Mouse (Mus musculus): ENCODE results near the gene Gm5797. TPM values are rescaled to one million over a fixed set of nuclear protein-coding genes. Genes with fewer than 3 reads are reported as not detected.
"Not testable (repeated sequence)": the region's sequence is repeated elsewhere in the genome, so short reads cannot be mapped to it uniquely, and the experiment has no call there.

The Gm5797 gene
- polyA plus RNA-seq (2012; fragmentation: generic; extraction: Trizol), result not detected
- long read RNA-seq, experiment 1, result 0 reads
- long read RNA-seq, experiment 2, result 0 reads

GRCm38 (mm10) chr14:7332295-7332694 is at the start of gene Gm5797:
Gene Gm5797 (minus strand): TSS chr14:7332395.
- not testable (repeated sequence) for H3K79me3 ChIP-seq (ENCODE audit: low read depth); H3ac ChIP-seq (ENCODE audit: control insufficient read depth, insufficient read length, low read depth); H3K27me3 ChIP-seq (ENCODE audit: control insufficient read depth, insufficient read depth, insufficient read length); H3K79me2 ChIP-seq (ENCODE audit: control insufficient read depth, insufficient read depth); H3K4me3 ChIP-seq (ENCODE audit: insufficient read depth, poor library complexity, severe bottlenecking); H3K36me3 ChIP-seq (ENCODE audit: control insufficient read depth, insufficient read depth)

GRCm38 (mm10) chr14:7365034-7365433 is 32.8 kb upstream of the Gm5797 start, which contains the start of gene Gm8374:
Gene Gm8374 (minus strand): TSS chr14:7365134.
- H3K79me3 ChIP-seq (ENCODE audit: low read depth); H3ac ChIP-seq (ENCODE audit: control insufficient read depth, insufficient read length, low read depth); H3K79me2 ChIP-seq (ENCODE audit: control insufficient read depth, insufficient read depth); H3K27me3 ChIP-seq (ENCODE audit: control insufficient read depth, insufficient read depth, insufficient read length); H3K36me3 ChIP-seq (ENCODE audit: control insufficient read depth, insufficient read depth); H3K4me3 ChIP-seq (ENCODE audit: insufficient read depth, poor library complexity, severe bottlenecking): not testable (repeated sequence)

- H3K4me3 ChIP-seq (ENCODE audit: insufficient read depth, poor library complexity, severe bottlenecking); H3K79me3 ChIP-seq (ENCODE audit: low read depth); H3ac ChIP-seq (ENCODE audit: control insufficient read depth, insufficient read length, low read depth); H3K79me2 ChIP-seq (ENCODE audit: control insufficient read depth, insufficient read depth); H3K36me3 ChIP-seq (ENCODE audit: control insufficient read depth, insufficient read depth); H3K27me3 ChIP-seq (ENCODE audit: control insufficient read depth, insufficient read depth, insufficient read length): not testable (repeated sequence)
These were observed 17.1 kb downstream of the Gm5797 start for GRCm38 (mm10) chr14:7315093-7315492.

- not testable (repeated sequence) for H3K36me3 ChIP-seq (ENCODE audit: control insufficient read depth, insufficient read depth); H3K79me2 ChIP-seq (ENCODE audit: control insufficient read depth, insufficient read depth); H3K4me3 ChIP-seq (ENCODE audit: insufficient read depth, poor library complexity, severe bottlenecking)
These were observed 17.5 kb downstream of the Gm5797 start, which contains the start of gene Gm3739 for GRCm38 (mm10) chr14:7314661-7315060. Gene Gm3739 (minus strand): TSS chr14:7315049.

More at GRCm38 (mm10) chr14:7314661-7315060, 17.5 kb downstream of the Gm5797 start, which contains the start of gene Gm3739:
- not testable (repeated sequence) for H3ac ChIP-seq (ENCODE audit: control insufficient read depth, insufficient read length, low read depth); H3K27me3 ChIP-seq (ENCODE audit: control insufficient read depth, insufficient read depth, insufficient read length); H3K79me3 ChIP-seq (ENCODE audit: low read depth)

Other genes starting within 250 kb of the Gm5797 start
- gene Gm3696, start 231.8 kb downstream of the Gm5797 start, polyA plus RNA-seq (2012; fragmentation: generic; extraction: Trizol), result not detected
- gene Gm6676, start 207.0 kb downstream of the Gm5797 start, polyA plus RNA-seq (2012; fragmentation: generic; extraction: Trizol), result not detected
- gene Gm3512, start 157.9 kb downstream of the Gm5797 start, polyA plus RNA-seq (2012; fragmentation: generic; extraction: Trizol), result not detected
- gene Gm16434, start 137.9 kb downstream of the Gm5797 start, polyA plus RNA-seq (2012; fragmentation: generic; extraction: Trizol), result not detected
- gene Gm3727, start 67.7 kb downstream of the Gm5797 start, polyA plus RNA-seq (2012; fragmentation: generic; extraction: Trizol), result not detected
- not detected for gene Gm3739, start 17.3 kb downstream of the Gm5797 start, polyA plus RNA-seq (2012; fragmentation: generic; extraction: Trizol)
- gene Gm8374, start 32.7 kb upstream of the Gm5797 start, polyA plus RNA-seq (2012; fragmentation: generic; extraction: Trizol), result not detected
- not detected for gene Gm3755, start 118.5 kb upstream of the Gm5797 start, polyA plus RNA-seq (2012; fragmentation: generic; extraction: Trizol)
- gene Gm3752, start 151.4 kb upstream of the Gm5797 start, polyA plus RNA-seq (2012; fragmentation: generic; extraction: Trizol), result not detected
- not detected for gene Gm3558, start 236.2 kb upstream of the Gm5797 start, polyA plus RNA-seq (2012; fragmentation: generic; extraction: Trizol)